Mouse (Mus musculus) cerebral cortex, adult 2 months (tissue): ENCODE data around the gene Pdzd2.

ENCODE experiments used
- WGBS: fragments of 180-500 bp; shearing (Covaris S2); methylation state at CpG from one replicate; pipeline ENCODE4 v1.1.7; 2018; 5-methylcytosine and 5-hydroxymethylcytosine counted together

Gene Pdzd2

GRCm38 (mm10) chr15:12539618-12540302 is 200.0 kb downstream of the Pdzd2 start:
- WGBS: 92% methylated on average over 11 of the region's 11 CpGs

- WGBS: 84% methylated on average over 5 of the region's 5 CpGs
These were observed 206.5 kb downstream of the Pdzd2 start for GRCm38 (mm10) chr15:12533254-12533653.

- WGBS: 87% methylated on average over 4 of the region's 4 CpGs
These were observed 207.2 kb downstream of the Pdzd2 start for GRCm38 (mm10) chr15:12532568-12532967.

- 73% methylated on average over 7 of the region's 7 CpGs for WGBS
These were observed 216.9 kb downstream of the Pdzd2 start for GRCm38 (mm10) chr15:12522810-12523209.

GRCm38 (mm10) chr15:12520292-12520691 is 219.4 kb downstream of the Pdzd2 start:
- WGBS: 75% methylated on average over 9 of the region's 9 CpGs

GRCm38 (mm10) chr15:12518370-12518973 is 221.3 kb downstream of the Pdzd2 start:
- 55% methylated on average over 14 of the region's 14 CpGs for whole genome bisulfite sequencing

- 87% methylated on average over 9 of the region's 9 CpGs for WGBS
These were observed 222.4 kb downstream of the Pdzd2 start for GRCm38 (mm10) chr15:12517314-12517813.

- 84% methylated on average over 9 of the region's 9 CpGs for WGBS
These were observed 224.4 kb downstream of the Pdzd2 start for GRCm38 (mm10) chr15:12515272-12515844.

GRCm38 (mm10) chr15:12513526-12513925 is 226.2 kb downstream of the Pdzd2 start:
- WGBS: 74% methylated on average over 9 of the region's 9 CpGs

- WGBS: 88% methylated on average over 10 of the region's 10 CpGs
These were observed 230.9 kb downstream of the Pdzd2 start for GRCm38 (mm10) chr15:12508765-12509377.

- 84% methylated on average over 4 of the region's 4 CpGs for WGBS
These were observed 232.2 kb downstream of the Pdzd2 start for GRCm38 (mm10) chr15:12507523-12507922.

GRCm38 (mm10) chr15:12506514-12506913 is 233.2 kb downstream of the Pdzd2 start:
- 47% methylated on average over 10 of the region's 10 CpGs for WGBS

- 48% methylated on average over 4 of the region's 4 CpGs for WGBS
These were observed 233.6 kb downstream of the Pdzd2 start for GRCm38 (mm10) chr15:12506085-12506484.

- 75% methylated on average over 11 of the region's 11 CpGs for WGBS
These were observed 234.2 kb downstream of the Pdzd2 start for GRCm38 (mm10) chr15:12505556-12505955.

GRCm38 (mm10) chr15:12503907-12504306 is 235.8 kb downstream of the Pdzd2 start:
- WGBS: 94% methylated on average over 9 of the region's 9 CpGs

GRCm38 (mm10) chr15:12501924-12502548 is 237.7 kb downstream of the Pdzd2 start:
- 67% methylated on average over 13 of the region's 13 CpGs for WGBS

- WGBS: 77% methylated on average over 4 of the region's 4 CpGs
These were observed 239.1 kb downstream of the Pdzd2 start for GRCm38 (mm10) chr15:12500674-12501073.

- WGBS: 69% methylated on average over 7 of the region's 7 CpGs
These were observed 246.5 kb downstream of the Pdzd2 start for GRCm38 (mm10) chr15:12493258-12493657.

- whole genome bisulfite sequencing: 29% methylated on average over 3 of the region's 3 CpGs
These were observed 248.8 kb downstream of the Pdzd2 start for GRCm38 (mm10) chr15:12490969-12491368.

- WGBS: 38% methylated on average over 7 of the region's 7 CpGs
These were observed 249.2 kb downstream of the Pdzd2 start for GRCm38 (mm10) chr15:12490527-12490926.

GRCm38 (mm10) chr15:12488316-12488715 is 251.4 kb downstream of the Pdzd2 start:
- WGBS: 72% methylated on average over 2 of the region's 2 CpGs

GRCm38 (mm10) chr15:12481261-12481660 is 258.5 kb downstream of the Pdzd2 start:
- WGBS: 59% methylated on average over 5 of the region's 5 CpGs
